Mouse (Mus musculus) stomach, postnatal 0 days (tissue): ENCODE data around the gene Tppp3.

Source experiments
- CTCF ChIP-seq: IDR thresholded peaks from 2 replicates; pipeline ENCODE4 v1.5.1; 2016; ENCODE audit warnings: antibody characterized with exemption, low read depth, mild to moderate bottlenecking, moderate library complexity
- EP300 ChIP-seq: optimal IDR thresholded peaks from 2 replicates; pipeline ENCODE3; 2016; ENCODE audit warnings: antibody characterized with exemption

DNA sequence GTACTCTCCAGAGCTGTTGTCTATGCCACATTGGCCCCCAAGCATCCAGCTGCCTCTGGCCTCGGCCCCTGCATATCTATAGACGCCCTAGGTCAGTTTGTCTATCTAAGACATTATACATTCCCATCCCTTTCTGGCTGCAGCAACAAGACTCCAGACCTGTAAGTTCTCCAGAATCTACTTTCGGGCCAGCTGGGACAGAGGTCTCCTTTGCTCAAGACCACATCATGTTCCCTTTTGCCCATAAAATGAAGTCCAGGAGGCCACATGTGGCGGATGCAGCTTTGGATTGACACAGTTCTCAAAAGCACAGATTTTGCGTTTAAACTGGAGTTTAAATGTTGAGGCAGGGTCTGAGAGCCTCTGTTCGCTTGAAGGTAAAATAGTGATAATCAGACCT lies 42.9 kb upstream of the Tppp3 start:
- no peak for TF ChIP-seq CTCF
- TF ChIP-seq EP300 = no peak
